Mouse (Mus musculus): ENCODE measurements around the gene a. TPM values are rescaled to one million over a fixed set of nuclear protein-coding genes. Genes with fewer than 3 reads are reported as not detected.

Gene a
- polyA plus RNA-seq, 1 experiment from 2014 or later: 0.41 TPM

GRCm38 (mm10) chr2:154757691-154758090 lies 33.5 kb upstream of the a start:
- Histone ChIP-seq H3K4me1 (ENCODE audit: control insufficient read depth, insufficient read depth, low read length) (peaks cover under 1% of the 10 kb centered on the region; the same call in 1 of the 2 replicates), H3K4me2 (ENCODE audit: low read depth, low read length) (no peak overlapping the region), H3K4me3 (replicated peaks; ENCODE audit: low read length) (no peak overlapping the region), H3K27me3 (ENCODE audit: control insufficient read depth, insufficient read depth, low read length) (no peaks in the 10 kb centered on the region), H3K36me3 (ENCODE audit: control insufficient read depth, insufficient read depth, low read length) (no peaks in the 10 kb centered on the region), H3K9ac (ENCODE audit: low read length) (no peak overlapping the region), H3K9me3 (replicated peaks; ENCODE audit: control insufficient read depth, low read length) (no peaks in the 10 kb centered on the region), H3K27ac (ENCODE audit: low read length) (no peak overlapping the region)
- ATAC-seq (ENCODE audit: insufficient read depth, low FRiP score): no peak
- WGBS: 81% methylated on average over 5 of the region's 5 CpGs

GRCm38 (mm10) chr2:154758454-154758853 lies 32.7 kb upstream of the a start:
- 63% methylated on average over 1 of the region's 1 CpGs for WGBS
- no peak overlapping the region for H3K9ac ChIP-seq (ENCODE audit: low read length)

GRCm38 (mm10) chr2:154763226-154763625 lies 28.0 kb upstream of the a start:
- 55% methylated on average over 3 of the region's 3 CpGs for WGBS
- 0 out of 2 replicates have a peak overlapping the region, but pooled peaks have one; percentile 1 for H3K27ac ChIP-seq (ENCODE audit: low read length)

More at GRCm38 (mm10) chr2:154758454-154758853, 32.7 kb upstream of the a start:
- ATAC-seq (ENCODE audit: insufficient read depth, low FRiP score): no peak
- Histone ChIP-seq H3K36me3 (ENCODE audit: control insufficient read depth, insufficient read depth, low read length) (no peaks in the 10 kb centered on the region), H3K4me2 (ENCODE audit: low read depth, low read length) (no peak overlapping the region), H3K27me3 (ENCODE audit: control insufficient read depth, insufficient read depth, low read length) (no peaks in the 10 kb centered on the region), H3K4me3 (replicated peaks; ENCODE audit: low read length) (no peak overlapping the region), H3K4me1 (ENCODE audit: control insufficient read depth, insufficient read depth, low read length) (peaks cover 8% of the 10 kb centered on the region), H3K9me3 (replicated peaks; ENCODE audit: control insufficient read depth, low read length) (no peaks in the 10 kb centered on the region), H3K27ac (ENCODE audit: low read length) (no peak overlapping the region)

DNA sequence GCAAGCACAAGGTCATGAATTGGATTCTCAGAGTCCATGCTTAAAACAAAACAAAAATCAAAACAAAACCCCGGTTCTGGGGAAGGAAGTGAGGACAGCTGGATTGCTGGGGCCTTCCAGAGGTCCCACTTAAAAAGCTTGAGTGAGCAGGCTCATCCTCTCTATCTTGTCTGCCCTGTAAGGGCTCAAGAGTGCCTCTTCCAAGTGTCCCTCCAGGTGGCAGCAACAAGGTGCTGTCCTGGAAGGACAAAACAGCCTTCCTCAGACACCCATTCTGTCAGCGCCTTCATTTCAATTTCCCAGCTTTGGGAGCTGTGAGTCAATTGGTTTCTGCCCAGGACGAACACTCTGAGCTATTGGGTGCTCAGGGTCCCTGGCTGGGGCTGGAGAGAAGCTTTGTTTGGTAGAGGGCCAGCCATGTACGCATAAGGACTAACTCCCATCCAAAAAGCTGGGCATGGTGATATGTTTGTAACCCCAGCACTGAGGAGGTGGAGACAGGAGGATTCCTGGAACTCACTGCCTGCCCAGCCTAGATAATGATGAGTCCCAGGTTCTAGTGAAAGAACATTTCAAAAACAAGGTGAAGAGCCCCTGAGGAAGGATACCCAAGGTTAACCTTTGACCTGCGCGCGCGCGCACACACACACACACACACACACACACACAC lies 26.2 kb upstream of the a start:
- Histone ChIP-seq H3K27me3 (ENCODE audit: control insufficient read depth, insufficient read depth, low read length) (no peaks in the 10 kb centered on the region), H3K9ac (ENCODE audit: low read length) (no peak overlapping the region), H3K4me2 (ENCODE audit: low read depth, low read length) (no peak overlapping the region), H3K27ac (ENCODE audit: low read length) (0 out of 2 replicates have a peak overlapping the region, but pooled peaks have one; percentile 7), H3K4me3 (replicated peaks; ENCODE audit: low read length) (no peak overlapping the region), H3K4me1 (ENCODE audit: control insufficient read depth, insufficient read depth, low read length) (peaks cover 18% of the 10 kb centered on the region), H3K9me3 (replicated peaks; ENCODE audit: control insufficient read depth, low read length) (no peaks in the 10 kb centered on the region), H3K36me3 (ENCODE audit: control insufficient read depth, insufficient read depth, low read length) (no peaks in the 10 kb centered on the region)
- peak; percentile 45; the same call in 1 of the 2 replicates for ATAC-seq (ENCODE audit: insufficient read depth, low FRiP score)
- WGBS: 76% methylated on average over 9 of the region's 9 CpGs

More at GRCm38 (mm10) chr2:154763226-154763625, 28.0 kb upstream of the a start:
- peak; percentile 70; the same call in 1 of the 2 replicates for ATAC-seq (ENCODE audit: insufficient read depth, low FRiP score)
- Histone ChIP-seq H3K4me1 (ENCODE audit: control insufficient read depth, insufficient read depth, low read length) (peaks cover 18% of the 10 kb centered on the region), H3K36me3 (ENCODE audit: control insufficient read depth, insufficient read depth, low read length) (no peaks in the 10 kb centered on the region), H3K9ac (ENCODE audit: low read length) (no peak overlapping the region), H3K27me3 (ENCODE audit: control insufficient read depth, insufficient read depth, low read length) (no peaks in the 10 kb centered on the region), H3K4me3 (replicated peaks; ENCODE audit: low read length) (no peak overlapping the region), H3K4me2 (ENCODE audit: low read depth, low read length) (no peak overlapping the region), H3K9me3 (replicated peaks; ENCODE audit: control insufficient read depth, low read length) (no peaks in the 10 kb centered on the region)

DNA sequence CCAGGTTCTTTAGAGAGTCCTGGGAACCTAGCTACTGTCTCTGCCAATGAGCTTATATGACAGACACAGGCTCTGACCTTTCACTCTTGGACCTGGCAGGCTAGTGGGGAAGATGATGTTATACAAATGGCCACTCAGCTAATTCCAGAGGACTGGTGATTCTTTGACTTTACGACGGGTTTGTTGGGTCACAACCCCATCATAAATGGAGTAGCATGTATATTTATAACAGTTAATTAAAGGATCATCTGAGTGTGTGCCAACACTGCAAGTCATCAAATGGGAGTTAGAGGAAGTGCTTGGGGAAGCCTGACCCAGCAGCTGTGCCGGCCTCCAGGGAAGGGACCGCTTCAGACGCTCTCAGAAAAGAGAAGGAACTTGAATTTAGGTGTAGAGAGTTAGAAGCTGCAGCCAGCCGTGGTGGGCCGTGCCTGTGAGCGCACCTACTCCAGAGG lies 25.6 kb upstream of the a start:
- ATAC-seq (ENCODE audit: insufficient read depth, low FRiP score): no peak
- WGBS: 51% methylated on average over 8 of the region's 8 CpGs
- H3K27ac ChIP-seq (ENCODE audit: low read length): no peak overlapping the region

DNA sequence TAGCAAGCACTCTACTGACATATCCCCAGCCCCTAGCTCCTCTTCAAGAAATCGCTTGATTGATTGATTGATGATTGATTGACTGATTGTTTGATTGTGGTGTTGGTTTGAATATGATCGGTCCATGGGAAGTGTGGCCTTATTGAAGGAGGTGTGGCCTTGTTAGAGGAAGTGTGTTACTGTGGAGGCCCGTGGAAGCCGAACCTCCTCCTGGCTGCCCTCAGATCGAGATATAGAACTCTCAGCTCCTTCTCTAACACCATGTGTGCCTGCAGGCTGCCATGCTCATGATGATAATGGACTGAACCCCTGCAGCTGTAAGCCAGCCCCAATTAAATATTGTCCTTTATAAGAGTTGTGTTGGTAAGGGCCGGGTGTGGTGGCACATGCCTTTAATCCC lies 24.2 kb upstream of the a start:
- 91% methylated on average over 6 of the region's 6 CpGs for WGBS
- no peak overlapping the region for H3K27ac ChIP-seq (ENCODE audit: low read length)
- peaks cover 18% of the 10 kb centered on the region for H3K4me1 ChIP-seq (ENCODE audit: control insufficient read depth, insufficient read depth, low read length)
- H3K4me3 ChIP-seq (replicated peaks; ENCODE audit: low read length): no peak overlapping the region
- H3K36me3 ChIP-seq (ENCODE audit: control insufficient read depth, insufficient read depth, low read length): no peaks in the 10 kb centered on the region
- no peak overlapping the region for H3K9ac ChIP-seq (ENCODE audit: low read length)
- ATAC-seq (ENCODE audit: insufficient read depth, low FRiP score): no peak
- no peak overlapping the region for H3K4me2 ChIP-seq (ENCODE audit: low read depth, low read length)
- no peaks in the 10 kb centered on the region for H3K27me3 ChIP-seq (ENCODE audit: control insufficient read depth, insufficient read depth, low read length)
- H3K9me3 ChIP-seq (replicated peaks; ENCODE audit: control insufficient read depth, low read length): no peaks in the 10 kb centered on the region

More for the DNA sequence above, 25.6 kb upstream of the a start:
- H3K4me3 ChIP-seq (replicated peaks; ENCODE audit: low read length): no peak overlapping the region
- no peaks in the 10 kb centered on the region for H3K36me3 ChIP-seq (ENCODE audit: control insufficient read depth, insufficient read depth, low read length)
- no peak overlapping the region for H3K9ac ChIP-seq (ENCODE audit: low read length)
- no peaks in the 10 kb centered on the region for H3K9me3 ChIP-seq (replicated peaks; ENCODE audit: control insufficient read depth, low read length)
- peaks cover 18% of the 10 kb centered on the region for H3K4me1 ChIP-seq (ENCODE audit: control insufficient read depth, insufficient read depth, low read length)
- H3K27me3 ChIP-seq (ENCODE audit: control insufficient read depth, insufficient read depth, low read length): no peaks in the 10 kb centered on the region
- H3K4me2 ChIP-seq (ENCODE audit: low read depth, low read length): no peak overlapping the region

GRCm38 (mm10) chr2:154769930-154770329 lies 21.3 kb upstream of the a start, which contains the start of gene Gm14214:
Gene Gm14214, minus strand, starts transcription at chr2:154770030.
- Histone ChIP-seq H3K4me3 (replicated peaks; ENCODE audit: low read length) (no peak within 1 kb of the TSS), H3K9me3 (replicated peaks; ENCODE audit: control insufficient read depth, low read length) (no peaks in the 10 kb centered on the region), H3K27me3 (ENCODE audit: control insufficient read depth, insufficient read depth, low read length) (no peaks in the 10 kb centered on the region), H3K27ac (ENCODE audit: low read length) (no peak within 1 kb of the TSS), H3K4me1 (ENCODE audit: control insufficient read depth, insufficient read depth, low read length) (peaks cover 8% of the 10 kb centered on the region; the same call in 1 of the 2 replicates), H3K9ac (ENCODE audit: low read length) (no peak within 1 kb of the TSS), H3K4me2 (ENCODE audit: low read depth, low read length) (no peak within 1 kb of the TSS), H3K36me3 (ENCODE audit: control insufficient read depth, insufficient read depth, low read length) (no peaks in the 10 kb centered on the region)
- ATAC-seq (ENCODE audit: insufficient read depth, low FRiP score): no peak

- no peak overlapping the region for H3K4me3 ChIP-seq (replicated peaks; ENCODE audit: low read length)
- H3K27ac ChIP-seq (ENCODE audit: low read length): no peak overlapping the region
- no peak overlapping the region for H3K9ac ChIP-seq (ENCODE audit: low read length)
- H3K36me3 ChIP-seq (ENCODE audit: control insufficient read depth, insufficient read depth, low read length): no peaks in the 10 kb centered on the region
- no peak for ATAC-seq (ENCODE audit: insufficient read depth, low FRiP score)
- no peak overlapping the region for H3K4me2 ChIP-seq (ENCODE audit: low read depth, low read length)
- H3K4me1 ChIP-seq (ENCODE audit: control insufficient read depth, insufficient read depth, low read length): no peaks in the 10 kb centered on the region
- 73% methylated on average over 8 of the region's 8 CpGs for WGBS
- no peaks in the 10 kb centered on the region for H3K9me3 ChIP-seq (replicated peaks; ENCODE audit: control insufficient read depth, low read length)
- no peaks in the 10 kb centered on the region for H3K27me3 ChIP-seq (ENCODE audit: control insufficient read depth, insufficient read depth, low read length)
Observed at GRCm38 (mm10) chr2:154771604-154772003, 19.6 kb upstream of the a start.

DNA sequence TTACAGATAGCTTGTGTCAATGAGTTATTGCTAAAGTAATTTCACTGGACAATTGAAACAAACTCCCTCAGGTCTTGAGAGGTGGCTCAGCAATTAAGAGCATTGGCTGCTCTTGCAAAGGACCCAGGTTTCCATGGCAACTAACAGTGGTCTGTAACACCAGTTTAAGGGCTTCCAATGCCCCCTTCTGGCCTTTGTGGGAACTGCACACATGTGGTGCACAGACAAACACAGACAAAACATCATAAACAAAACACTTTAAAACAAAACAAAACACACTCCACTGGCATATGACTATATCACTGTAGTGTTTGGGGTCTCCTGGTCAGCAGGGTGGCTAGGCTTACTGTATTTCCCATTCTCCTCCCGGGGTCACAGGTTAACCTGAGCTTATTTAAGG lies 17.2 kb upstream of the a start:
- no peaks in the 10 kb centered on the region for H3K36me3 ChIP-seq (ENCODE audit: control insufficient read depth, insufficient read depth, low read length)
- H3K4me3 ChIP-seq (replicated peaks; ENCODE audit: low read length): no peak overlapping the region
- H3K9ac ChIP-seq (ENCODE audit: low read length): no peak overlapping the region
- WGBS: 80% methylated on average over 1 of the region's 1 CpGs
- no peaks in the 10 kb centered on the region for H3K27me3 ChIP-seq (ENCODE audit: control insufficient read depth, insufficient read depth, low read length)
- H3K4me1 ChIP-seq (ENCODE audit: control insufficient read depth, insufficient read depth, low read length): no peaks in the 10 kb centered on the region
- H3K27ac ChIP-seq (ENCODE audit: low read length): no peak overlapping the region
- no peaks in the 10 kb centered on the region for H3K9me3 ChIP-seq (replicated peaks; ENCODE audit: control insufficient read depth, low read length)
- H3K4me2 ChIP-seq (ENCODE audit: low read depth, low read length): no peak overlapping the region
- no peak for ATAC-seq (ENCODE audit: insufficient read depth, low FRiP score)

All from stomach, embryonic 16.5 days (tissue).